Mouse (Mus musculus) bone marrow, adult 2 months (tissue): ENCODE results near the gene Tifa.

Experiments used
- CTCF ChIP-seq: fragments of 200-500 bp; IDR thresholded peaks from 2 replicates; pipeline ENCODE4 v1.5.1; 2011; ENCODE audit warnings: low read length, control low read depth; ENCODE audit not compliant: control insufficient read depth, insufficient read depth
- POLR2A ChIP-seq: fragments of 200-500 bp; IDR thresholded peaks from 2 replicates; pipeline ENCODE4 v1.6.1; 2011; ENCODE audit warnings: low read depth, mild to moderate bottlenecking, control low read depth, low read length, borderline replicate concordance; ENCODE audit not compliant: control insufficient read depth

DNA sequence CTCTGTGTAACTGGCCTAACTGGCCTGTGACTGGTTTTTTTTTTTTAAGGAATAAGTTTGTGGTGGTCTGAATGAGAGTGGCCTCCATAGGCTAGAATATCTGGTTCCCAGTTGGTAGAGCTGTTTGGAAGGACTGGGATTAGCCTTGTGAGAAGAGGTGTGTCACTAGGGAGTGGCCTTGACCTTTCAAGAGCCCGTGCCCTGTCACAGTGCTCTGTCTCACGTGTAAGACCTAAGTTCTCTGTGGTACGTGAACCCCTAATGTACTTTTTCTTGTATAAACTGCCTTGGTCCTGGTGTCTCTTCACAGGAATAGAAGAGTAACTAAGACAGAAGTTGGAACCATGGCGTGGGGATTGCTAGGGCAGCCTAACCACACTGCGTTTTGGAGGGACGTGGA is 16.4 kb downstream of the Tifa start:
- TF ChIP-seq CTCF (no peak), POLR2A (no peak)
